Mouse (Mus musculus) MEL (cell line): ENCODE measurements around the gene Maco1. TPM values are rescaled to one million over a fixed set of nuclear protein-coding genes. Genes with fewer than 3 reads are reported as not detected.

Source experiments
- DNase-seq: peaks from one replicate; pipeline ENCODE4 v3.0.0; 2011; ENCODE audit warnings: low read depth, low spot score
- H3K27ac ChIP-seq: 2 replicates; pipeline ENCODE4 v1.5.1; 2012; ENCODE audit warnings: low read depth, mild to moderate bottlenecking, control low read depth, low read length, moderate library complexity; ENCODE audit not compliant: control insufficient read depth
- H3K27me3 ChIP-seq, 2 experiments: fragments of 150-350 bp in 1 of 2; sonication (generic) in 1 of 2; 2 replicates each; pipeline ENCODE4 v1.6.1; 2012; ENCODE audit warnings: low read length in 2 of 2, mild to moderate bottlenecking in 2 of 2, improper control_type of control experiment in 1 of 2, moderate library complexity in 1 of 2; ENCODE audit not compliant: insufficient read depth in 2 of 2, control insufficient read depth in 1 of 2
- H3K36me3 ChIP-seq, 2 experiments: 2 replicates each; pipeline ENCODE4 v1.6.1; 2012 to 2014; ENCODE audit warnings: low read length in 2 of 2, improper control_type of control experiment in 1 of 2, inconsistent platforms in 1 of 2, mild to moderate bottlenecking in 1 of 2; ENCODE audit not compliant: insufficient read depth in 2 of 2, control insufficient read depth in 1 of 2
- H3K4me1 ChIP-seq, 2 experiments: fragments of 150-350 bp in 1 of 2; sonication (generic) in 1 of 2; 2 replicates each; pipeline ENCODE4 v1.6.1; 2012; ENCODE audit warnings: low read length in 2 of 2, improper control_type of control experiment in 1 of 2, mild to moderate bottlenecking in 1 of 2; ENCODE audit not compliant: insufficient read depth in 2 of 2, control insufficient read depth in 1 of 2
- H3K4me3 ChIP-seq, 2 experiments: fragments of 150-350 bp in 1 of 2; sonication (generic) in 1 of 2; 2 replicates each; pipeline ENCODE4 v1.5.1; 2012; ENCODE audit warnings: low read depth in 2 of 2, low read length in 2 of 2, mild to moderate bottlenecking in 2 of 2, moderate library complexity in 2 of 2, control low read depth in 1 of 2, improper control_type of control experiment in 1 of 2; ENCODE audit not compliant: control insufficient read depth in 1 of 2, insufficient read depth in 1 of 2
- H3K79me2 ChIP-seq: 2 replicates; pipeline ENCODE4 v1.6.1; 2012; ENCODE audit warnings: mild to moderate bottlenecking, low read length, moderate library complexity; ENCODE audit not compliant: control insufficient read depth, poor library complexity, insufficient read depth
- H3K9ac ChIP-seq: 2 replicates; pipeline ENCODE4 v1.6.1; 2012; ENCODE audit warnings: low read depth, mild to moderate bottlenecking, control low read depth, low read length, moderate library complexity; ENCODE audit not compliant: control insufficient read depth, poor library complexity, severe bottlenecking
- H3K9me3 ChIP-seq: fragments of 150-350 bp; sonication (generic); replicated peaks from 2 replicates; pipeline ENCODE4 v1.6.1; 2012; ENCODE audit warnings: mild to moderate bottlenecking, low read length, improper control_type of control experiment, moderate library complexity; ENCODE audit not compliant: insufficient read depth
- BHLHE40 ChIP-seq: IDR thresholded peaks from 2 replicates; pipeline ENCODE4 v1.6.1; 2012; ENCODE audit warnings: low read depth, mild to moderate bottlenecking, inconsistent platforms, low read length, improper control_type of control experiment, borderline replicate concordance
- CHD2 ChIP-seq: IDR thresholded peaks from 2 replicates; pipeline ENCODE4 v1.6.1; 2011; ENCODE audit warnings: low read length, improper control_type of control experiment
- CTCF ChIP-seq, 3 experiments: IDR thresholded peaks in 2 of 3; conservative IDR thresholded peaks in 1 of 3; 2 replicates each; pipeline ENCODE4 v1.5.1; 2011 to 2012; ENCODE audit warnings: low read length in 3 of 3, low read depth in 2 of 3, mild to moderate bottlenecking in 2 of 3, improper control_type of control experiment in 1 of 3, inconsistent platforms in 1 of 3, mixed read lengths in 1 of 3, moderate library complexity in 1 of 3; ENCODE audit not compliant: control insufficient read depth in 1 of 3, insufficient read depth in 1 of 3, poor library complexity in 1 of 3, severe bottlenecking in 1 of 3
- ELF1 ChIP-seq: IDR thresholded peaks from 2 replicates; pipeline ENCODE4 v1.6.1; 2014; ENCODE audit warnings: low read depth, mild to moderate bottlenecking, inconsistent platforms, low read length, improper control_type of control experiment, moderate library complexity
- EP300 ChIP-seq, 2 experiments: IDR thresholded peaks; 2 replicates each; pipeline ENCODE4 v1.6.1; 2011; ENCODE audit warnings: improper control_type of control experiment in 2 of 2, low read length in 2 of 2, low read depth in 1 of 2, mild to moderate bottlenecking in 1 of 2
- GABPA ChIP-seq: IDR thresholded peaks from 2 replicates; pipeline ENCODE4 v1.6.1; 2012; ENCODE audit warnings: low read depth, mild to moderate bottlenecking, inconsistent platforms, low read length, improper control_type of control experiment, moderate library complexity
- GATA1 ChIP-seq: IDR thresholded peaks from 2 replicates; pipeline ENCODE4 v1.6.1; 2011; ENCODE audit warnings: low read depth, low read length, improper control_type of control experiment
- HCFC1 ChIP-seq: IDR thresholded peaks from 2 replicates; pipeline ENCODE4 v1.6.1; 2012; ENCODE audit warnings: low read depth, mild to moderate bottlenecking, inconsistent platforms, low read length, improper control_type of control experiment, moderate library complexity
- JUND ChIP-seq: IDR thresholded peaks from 2 replicates; pipeline ENCODE4 v1.6.1; 2011; ENCODE audit warnings: low read depth, mild to moderate bottlenecking, improper control_type of control experiment, low read length
- KAT2A ChIP-seq: conservative IDR thresholded peaks from 2 replicates; pipeline ENCODE4 v1.6.1; 2012; ENCODE audit warnings: low read depth, low read length, improper control_type of control experiment, inconsistent platforms
- MAX ChIP-seq: IDR thresholded peaks from 2 replicates; pipeline ENCODE4 v1.6.1; 2011; ENCODE audit warnings: low read length, improper control_type of control experiment
- MAZ ChIP-seq: IDR thresholded peaks from 2 replicates; pipeline ENCODE4 v1.6.1; 2012; ENCODE audit warnings: low read depth, mild to moderate bottlenecking, inconsistent platforms, low read length, improper control_type of control experiment
- MYB ChIP-seq: IDR thresholded peaks from 2 replicates; pipeline ENCODE4 v1.6.1; 2011; ENCODE audit warnings: mild to moderate bottlenecking, low read depth, low read length, improper control_type of control experiment
- MYC ChIP-seq: IDR thresholded peaks from 2 replicates; pipeline ENCODE4 v1.6.1; 2011; ENCODE audit warnings: low read depth, mild to moderate bottlenecking, low read length, improper control_type of control experiment, moderate library complexity
- NRF1 ChIP-seq: IDR thresholded peaks from 2 replicates; pipeline ENCODE4 v1.6.1; 2014; ENCODE audit warnings: low read depth, mild to moderate bottlenecking, inconsistent platforms, low read length, improper control_type of control experiment, moderate library complexity; ENCODE audit not compliant: poor library complexity, insufficient read depth, severe bottlenecking
- POLR2A ChIP-seq, 2 experiments: IDR thresholded peaks; 2 replicates each; pipeline ENCODE4 v1.6.1; 2011 to 2012; ENCODE audit warnings: low read length in 2 of 2, mild to moderate bottlenecking in 2 of 2, control low read depth in 1 of 2, improper control_type of control experiment in 1 of 2, low read depth in 1 of 2, moderate library complexity in 1 of 2; ENCODE audit not compliant: control insufficient read depth in 1 of 2, insufficient read depth in 1 of 2, poor library complexity in 1 of 2
- POLR2AphosphoS2 ChIP-seq: IDR thresholded peaks from 2 replicates; pipeline ENCODE4 v1.6.1; 2011; ENCODE audit warnings: low read length, improper control_type of control experiment
- POLR2AphosphoS5 ChIP-seq: IDR thresholded peaks from 2 replicates; pipeline ENCODE4 v1.6.1; 2012; ENCODE audit warnings: low read depth, borderline replicate concordance, mild to moderate bottlenecking, inconsistent platforms, low read length, moderate library complexity, mixed read lengths
- RAD21 ChIP-seq: IDR thresholded peaks from 2 replicates; pipeline ENCODE4 v1.6.1; 2011; ENCODE audit warnings: mild to moderate bottlenecking, low read depth, low read length, improper control_type of control experiment
- RCOR1 ChIP-seq: IDR thresholded peaks from 2 replicates; pipeline ENCODE4 v1.6.1; 2012; ENCODE audit warnings: low read depth, mild to moderate bottlenecking, inconsistent platforms, low read length, improper control_type of control experiment
- SIN3A ChIP-seq: IDR thresholded peaks from 2 replicates; pipeline ENCODE4 v1.6.1; 2012; ENCODE audit warnings: low read length, improper control_type of control experiment, inconsistent platforms
- SMC3 ChIP-seq: IDR thresholded peaks from 2 replicates; pipeline ENCODE4 v1.6.1; 2011; ENCODE audit warnings: low read depth, low read length, improper control_type of control experiment
- TAL1 ChIP-seq: IDR thresholded peaks from 2 replicates; pipeline ENCODE4 v1.6.1; 2012; ENCODE audit warnings: mild to moderate bottlenecking, inconsistent platforms, low read length, moderate library complexity, mixed read lengths
- TBP ChIP-seq: IDR thresholded peaks from 2 replicates; pipeline ENCODE4 v1.8.0; 2011; ENCODE audit warnings: low read depth, low read length, improper control_type of control experiment
- TCF12 ChIP-seq: IDR thresholded peaks from 2 replicates; pipeline ENCODE4 v1.6.1; 2014; ENCODE audit warnings: low read depth, mild to moderate bottlenecking, inconsistent platforms, low read length, improper control_type of control experiment, moderate library complexity
- UBTF ChIP-seq: IDR thresholded peaks from 2 replicates; pipeline ENCODE4 v1.6.1; 2012; ENCODE audit warnings: low read depth, mild to moderate bottlenecking, inconsistent platforms, low read length, improper control_type of control experiment, moderate library complexity, borderline replicate concordance; ENCODE audit not compliant: insufficient read depth
- USF2 ChIP-seq, 2 experiments: IDR thresholded peaks; 2 replicates each; pipeline ENCODE4 v1.6.1; 2011 to 2012; ENCODE audit warnings: improper control_type of control experiment in 2 of 2, low read length in 2 of 2, borderline replicate concordance in 1 of 2, inconsistent platforms in 1 of 2, low read depth in 1 of 2, mild to moderate bottlenecking in 1 of 2; ENCODE audit not compliant: insufficient read depth in 1 of 2
- ZC3H11A ChIP-seq: IDR thresholded peaks from 2 replicates; pipeline ENCODE4 v1.6.1; 2012; ENCODE audit warnings: low read depth, mild to moderate bottlenecking, inconsistent platforms, low read length, improper control_type of control experiment
- ZMIZ1 ChIP-seq: IDR thresholded peaks from 2 replicates; pipeline ENCODE4 v1.6.1; 2012; ENCODE audit warnings: low read depth, mild to moderate bottlenecking, inconsistent platforms, low read length, improper control_type of control experiment, moderate library complexity
- ZNF384 ChIP-seq: IDR thresholded peaks from 2 replicates; pipeline ENCODE4 v1.6.1; 2012; ENCODE audit warnings: low read depth, mild to moderate bottlenecking, inconsistent platforms, low read length, improper control_type of control experiment
- polyA plus RNA-seq, 2 experiments: library from polyadenylated mRNA; stranded (reverse) in 1 of 2; unstranded in 1 of 2; fragments of >175 nt in 1 of 2; fragments of >200 nt in 1 of 2; gene quantifications; 2 replicates each; pipeline versions ENCODE4 v1.2.1 to v1.2.4; 2012; ENCODE audit warnings: low replicate concordance in 2 of 2, low read depth in 1 of 2; ENCODE audit not compliant: insufficient read length in 2 of 2, insufficient read depth in 1 of 2, missing spikeins in 1 of 2
- total RNA-seq: library from RNA; depleted of rRNA; stranded (reverse); fragments of 300-350 nt; gene quantifications from 2 replicates; pipeline ENCODE4 v1.2.3, GENCODE M21; 2012

Gene Maco1
- total and polyA plus RNA-seq, 3 experiments = 22.2 to 35.9 TPM; not detected in 1

DNA sequence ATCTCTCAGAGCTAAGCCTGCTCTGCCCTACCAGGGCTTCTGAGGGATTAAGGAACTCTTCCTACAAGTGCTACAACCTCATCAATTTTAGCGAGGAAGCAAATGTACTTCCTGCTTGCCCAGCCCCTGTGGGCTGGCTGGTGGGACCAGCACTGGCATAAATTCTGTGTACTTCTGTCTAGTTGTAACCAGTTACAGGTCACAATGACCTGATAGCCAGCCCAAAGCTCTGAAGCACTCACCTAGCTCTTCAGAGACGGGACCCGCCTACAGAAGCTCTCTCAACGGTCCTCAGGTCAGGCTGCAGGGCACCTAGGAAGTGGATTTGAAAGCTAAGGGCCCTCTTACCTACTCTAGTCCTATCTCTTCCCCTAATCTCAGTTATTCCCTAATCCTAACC, 35.4 kb downstream of the Maco1 start:
- DNase-seq = no peak
- no peak overlapping the region for H3K9ac ChIP-seq
- H3K79me2 ChIP-seq = 0 out of 2 replicates have a peak, but pooled peaks cover 2% of the 10 kb centered on the region
- TF ChIP-seq TCF12 (no peak), CHD2 (no peak), ELF1 (no peak), POLR2AphosphoS2 (no peak), RCOR1 (no peak), EP300 (IDR thresholded peaks at IDR 0.05; ENCODE audit: low read depth in 1 of 2, low read length in 2 of 2) (no peak), ZMIZ1 (no peak), NRF1 (no peak), TAL1 (no peak), RAD21 (no peak), SIN3A (no peak), MAX (no peak), HCFC1 (no peak), GABPA (no peak), TBP (no peak), UBTF (no peak), POLR2AphosphoS5 (no peak), MYB (no peak), CTCF (IDR thresholded peaks at IDR 0.05 in 2 of 3, conservative IDR thresholded peaks at IDR 0.05 in 1 of 3; ENCODE audit: control insufficient read depth in 1 of 3, insufficient read depth in 1 of 3, low read depth in 2 of 3, low read length in 3 of 3, poor library complexity in 1 of 3, severe bottlenecking in 1 of 3) (no peak), JUND (no peak)
- H3K4me3 ChIP-seq = no peak overlapping the region
- no peak overlapping the region for H3K27ac ChIP-seq
- peaks cover 0 to 12% of the 10 kb centered on the region in 2 experiments; a peak in 2 of 4 replicates for H3K36me3 ChIP-seq
- H3K27me3 ChIP-seq = no peaks in the 10 kb centered on the region
- no peaks in the 10 kb centered on the region for H3K9me3 ChIP-seq
- no peaks in the 10 kb centered on the region for H3K4me1 ChIP-seq

GRCm38 (mm10) chr4:134814229-134814571, 38.9 kb downstream of the Maco1 start:
- no peak overlapping the region for H3K27ac ChIP-seq
- no peaks in the 10 kb centered on the region for H3K79me2 ChIP-seq
- no peaks in the 10 kb centered on the region for H3K27me3 ChIP-seq
- no peak for DNase-seq
- no peak for TF ChIP-seq ZNF384
- TF ChIP-seq CTCF (IDR thresholded peaks at IDR 0.05 in 2 of 3, conservative IDR thresholded peaks at IDR 0.05 in 1 of 3; ENCODE audit: control insufficient read depth in 1 of 3, insufficient read depth in 1 of 3, low read depth in 2 of 3, low read length in 3 of 3, poor library complexity in 1 of 3, severe bottlenecking in 1 of 3) = no peak
- TF ChIP-seq ELF1 = no peak
- no peak for TF ChIP-seq BHLHE40
- TF ChIP-seq MAZ = no peak
- TF ChIP-seq POLR2A (IDR thresholded peaks at IDR 0.05; ENCODE audit: control insufficient read depth in 1 of 2, insufficient read depth in 1 of 2, low read depth in 1 of 2, low read length in 2 of 2, poor library complexity in 1 of 2) = no peak
- TF ChIP-seq MYC = no peak
- TF ChIP-seq CHD2 = no peak
- TF ChIP-seq MYB = no peak
- TF ChIP-seq UBTF = no peak
- TF ChIP-seq ZC3H11A = no peak
- TF ChIP-seq POLR2AphosphoS5 = no peak
- TF ChIP-seq NRF1 = no peak
- no peak for TF ChIP-seq POLR2AphosphoS2
- no peak for TF ChIP-seq GATA1
- no peak for TF ChIP-seq SMC3
- no peak for TF ChIP-seq RCOR1
- no peak for TF ChIP-seq USF2 (IDR thresholded peaks at IDR 0.05; ENCODE audit: borderline replicate concordance in 1 of 2, insufficient read depth in 1 of 2, low read depth in 1 of 2, low read length in 2 of 2)
- TF ChIP-seq KAT2A = no peak
- no peak for TF ChIP-seq TBP
- no peaks in the 10 kb centered on the region for H3K9me3 ChIP-seq
- H3K36me3 ChIP-seq = peaks cover 0 to 18% of the 10 kb centered on the region in 2 experiments; a peak in 2 of 4 replicates
- H3K9ac ChIP-seq = no peak overlapping the region
- no peaks in the 10 kb centered on the region for H3K4me1 ChIP-seq
- H3K4me3 ChIP-seq = no peak overlapping the region
